Mouse (Mus musculus): ENCODE measurements around the gene Nrtn. TPM values are rescaled to one million over a fixed set of nuclear protein-coding genes. Genes with fewer than 3 reads are reported as not detected.

Gene Nrtn
- polyA plus RNA-seq, 1 experiment from 2014 or later: 7.0 TPM

- Histone ChIP-seq H3K36me3 (ENCODE audit: control insufficient read depth, insufficient read depth, low read length) (no peaks in the 10 kb centered on the region), H3K27me3 (replicated peaks; ENCODE audit: control insufficient read depth, insufficient read depth, low read length) (peaks cover 32% of the 10 kb centered on the region), H3K27ac (ENCODE audit: low read length) (no peak overlapping the region), H3K4me2 (ENCODE audit: low read depth, low read length) (peak overlapping the region; percentile 40), H3K4me3 (ENCODE audit: low read length) (peak overlapping the region; percentile 20), H3K9ac (ENCODE audit: low read depth, low read length) (peak overlapping the region; percentile 36), H3K9me3 (ENCODE audit: control insufficient read depth, low read length) (no peaks in the 10 kb centered on the region), H3K4me1 (ENCODE audit: control insufficient read depth, insufficient read depth, low read length) (peaks cover 32% of the 10 kb centered on the region)
- 0 out of 2 replicates have a peak, but pooled peaks have one; percentile 8 for ATAC-seq
- WGBS: 19% methylated on average over 36 of the region's 36 CpGs
Measured at GRCm38 (mm10) chr17:56754271-56755185, 2.8 kb downstream of the Nrtn start.

GRCm38 (mm10) chr17:56753452-56753851 is 3.9 kb downstream of the Nrtn start:
- Histone ChIP-seq H3K27ac (ENCODE audit: low read length) (no peak overlapping the region), H3K9me3 (ENCODE audit: control insufficient read depth, low read length) (no peaks in the 10 kb centered on the region), H3K4me1 (ENCODE audit: control insufficient read depth, insufficient read depth, low read length) (peaks cover 32% of the 10 kb centered on the region), H3K4me3 (ENCODE audit: low read length) (no peak overlapping the region), H3K9ac (ENCODE audit: low read depth, low read length) (no peak overlapping the region), H3K36me3 (ENCODE audit: control insufficient read depth, insufficient read depth, low read length) (no peaks in the 10 kb centered on the region), H3K27me3 (replicated peaks; ENCODE audit: control insufficient read depth, insufficient read depth, low read length) (peaks cover 32% of the 10 kb centered on the region), H3K4me2 (ENCODE audit: low read depth, low read length) (no peak overlapping the region)
- no peak for ATAC-seq
- WGBS: 30% methylated on average over 15 of the region's 15 CpGs

GRCm38 (mm10) chr17:56751404-56752072 is 5.8 kb downstream of the Nrtn start:
- H3K4me3 ChIP-seq (ENCODE audit: low read length): peak overlapping the region; percentile 35
- peaks cover 32% of the 10 kb centered on the region for H3K27me3 ChIP-seq (replicated peaks; ENCODE audit: control insufficient read depth, insufficient read depth, low read length)
- H3K9ac ChIP-seq (ENCODE audit: low read depth, low read length): peak overlapping the region; percentile 65
- no peaks in the 10 kb centered on the region for H3K36me3 ChIP-seq (ENCODE audit: control insufficient read depth, insufficient read depth, low read length)
- H3K9me3 ChIP-seq (ENCODE audit: control insufficient read depth, low read length): no peaks in the 10 kb centered on the region
- 28% methylated on average over 71 of the region's 71 CpGs for WGBS
- no peak overlapping the region for H3K27ac ChIP-seq (ENCODE audit: low read length)
- peak; percentile 36 for ATAC-seq
- H3K4me2 ChIP-seq (ENCODE audit: low read depth, low read length): peak overlapping the region; percentile 52; the same call in 1 of the 2 replicates
- H3K4me1 ChIP-seq (ENCODE audit: control insufficient read depth, insufficient read depth, low read length): peaks cover 19% of the 10 kb centered on the region

GRCm38 (mm10) chr17:56744173-56744572 is 13.2 kb downstream of the Nrtn start:
- Histone ChIP-seq H3K4me1 (ENCODE audit: control insufficient read depth, insufficient read depth, low read length) (no peaks in the 10 kb centered on the region), H3K36me3 (ENCODE audit: control insufficient read depth, insufficient read depth, low read length) (no peaks in the 10 kb centered on the region), H3K9me3 (ENCODE audit: control insufficient read depth, low read length) (no peaks in the 10 kb centered on the region), H3K4me3 (ENCODE audit: low read length) (no peak overlapping the region), H3K9ac (ENCODE audit: low read depth, low read length) (no peak overlapping the region), H3K27me3 (replicated peaks; ENCODE audit: control insufficient read depth, insufficient read depth, low read length) (no peaks in the 10 kb centered on the region), H3K4me2 (ENCODE audit: low read depth, low read length) (no peak overlapping the region), H3K27ac (ENCODE audit: low read length) (0 out of 2 replicates have a peak overlapping the region, but pooled peaks have one; percentile 21)
- WGBS: 37% methylated on average over 5 of the region's 5 CpGs
- ATAC-seq: no peak

- H3K4me2 ChIP-seq (ENCODE audit: low read depth, low read length): no peak overlapping the region
- no peaks in the 10 kb centered on the region for H3K4me1 ChIP-seq (ENCODE audit: control insufficient read depth, insufficient read depth, low read length)
- no peaks in the 10 kb centered on the region for H3K27me3 ChIP-seq (replicated peaks; ENCODE audit: control insufficient read depth, insufficient read depth, low read length)
- no peak overlapping the region for H3K4me3 ChIP-seq (ENCODE audit: low read length)
- H3K9me3 ChIP-seq (ENCODE audit: control insufficient read depth, low read length): no peaks in the 10 kb centered on the region
- no peaks in the 10 kb centered on the region for H3K36me3 ChIP-seq (ENCODE audit: control insufficient read depth, insufficient read depth, low read length)
- H3K27ac ChIP-seq (ENCODE audit: low read length): no peak overlapping the region
- ATAC-seq: no peak
- no peak overlapping the region for H3K9ac ChIP-seq (ENCODE audit: low read depth, low read length)
- 79% methylated on average over 17 of the region's 17 CpGs for WGBS
Measured at GRCm38 (mm10) chr17:56740788-56741160, 16.6 kb downstream of the Nrtn start.

GRCm38 (mm10) chr17:56740118-56740787 is 17.1 kb downstream of the Nrtn start:
- Histone ChIP-seq H3K27me3 (replicated peaks; ENCODE audit: control insufficient read depth, insufficient read depth, low read length) (no peaks in the 10 kb centered on the region), H3K27ac (ENCODE audit: low read length) (no peak overlapping the region), H3K4me1 (ENCODE audit: control insufficient read depth, insufficient read depth, low read length) (no peaks in the 10 kb centered on the region), H3K36me3 (ENCODE audit: control insufficient read depth, insufficient read depth, low read length) (no peaks in the 10 kb centered on the region), H3K9me3 (ENCODE audit: control insufficient read depth, low read length) (no peaks in the 10 kb centered on the region), H3K4me3 (ENCODE audit: low read length) (no peak overlapping the region), H3K4me2 (ENCODE audit: low read depth, low read length) (no peak overlapping the region), H3K9ac (ENCODE audit: low read depth, low read length) (no peak overlapping the region)
- ATAC-seq: no peak
- 78% methylated on average over 17 of the region's 17 CpGs for WGBS

GRCm38 (mm10) chr17:56738221-56738620 is 19.1 kb downstream of the Nrtn start:
- H3K9me3 ChIP-seq (ENCODE audit: control insufficient read depth, low read length): no peaks in the 10 kb centered on the region
- H3K4me2 ChIP-seq (ENCODE audit: low read depth, low read length): no peak overlapping the region
- WGBS: 79% methylated on average over 10 of the region's 10 CpGs
- H3K27ac ChIP-seq (ENCODE audit: low read length): no peak overlapping the region
- H3K4me3 ChIP-seq (ENCODE audit: low read length): no peak overlapping the region
- no peaks in the 10 kb centered on the region for H3K27me3 ChIP-seq (replicated peaks; ENCODE audit: control insufficient read depth, insufficient read depth, low read length)
- H3K9ac ChIP-seq (ENCODE audit: low read depth, low read length): no peak overlapping the region
- H3K4me1 ChIP-seq (ENCODE audit: control insufficient read depth, insufficient read depth, low read length): no peaks in the 10 kb centered on the region
- H3K36me3 ChIP-seq (ENCODE audit: control insufficient read depth, insufficient read depth, low read length): no peaks in the 10 kb centered on the region
- ATAC-seq: no peak

- no peaks in the 10 kb centered on the region for H3K4me1 ChIP-seq (ENCODE audit: control insufficient read depth, insufficient read depth, low read length)
- H3K27ac ChIP-seq (ENCODE audit: low read length): no peak overlapping the region
- H3K36me3 ChIP-seq (ENCODE audit: control insufficient read depth, insufficient read depth, low read length): no peaks in the 10 kb centered on the region
- H3K9ac ChIP-seq (ENCODE audit: low read depth, low read length): no peak overlapping the region
- ATAC-seq: no peak
- no peak overlapping the region for H3K4me3 ChIP-seq (ENCODE audit: low read length)
- H3K9me3 ChIP-seq (ENCODE audit: control insufficient read depth, low read length): no peaks in the 10 kb centered on the region
- H3K4me2 ChIP-seq (ENCODE audit: low read depth, low read length): no peak overlapping the region
- H3K27me3 ChIP-seq (replicated peaks; ENCODE audit: control insufficient read depth, insufficient read depth, low read length): no peaks in the 10 kb centered on the region
- WGBS: 44% methylated on average over 8 of the region's 8 CpGs
Measured at GRCm38 (mm10) chr17:56736534-56736933, 20.8 kb downstream of the Nrtn start.

GRCm38 (mm10) chr17:56729656-56730055 is 27.7 kb downstream of the Nrtn start:
- 75% methylated on average over 2 of the region's 2 CpGs for WGBS
- Histone ChIP-seq H3K4me1 (ENCODE audit: control insufficient read depth, insufficient read depth, low read length) (peaks cover 19% of the 10 kb centered on the region), H3K27me3 (replicated peaks; ENCODE audit: control insufficient read depth, insufficient read depth, low read length) (no peaks in the 10 kb centered on the region), H3K27ac (ENCODE audit: low read length) (no peak overlapping the region), H3K4me3 (ENCODE audit: low read length) (no peak overlapping the region), H3K36me3 (ENCODE audit: control insufficient read depth, insufficient read depth, low read length) (no peaks in the 10 kb centered on the region), H3K4me2 (ENCODE audit: low read depth, low read length) (no peak overlapping the region), H3K9me3 (ENCODE audit: control insufficient read depth, low read length) (no peaks in the 10 kb centered on the region), H3K9ac (ENCODE audit: low read depth, low read length) (no peak overlapping the region)
- ATAC-seq: no peak
